Mouse (Mus musculus): Measurements from ENCODE around the gene Olfr691. TPM values are rescaled to one million over a fixed set of nuclear protein-coding genes. Genes with fewer than 3 reads are reported as not detected.

Gene Olfr691
- polyA plus RNA-seq, 1 experiment from 2014 or later = not detected

GRCm38 (mm10) chr7:105342752-105343151, 682 bp upstream of the Olfr691 start:
- 81% methylated on average over 2 of the region's 2 CpGs for WGBS
- no peak for DNase-seq (ENCODE audit: low spot score)
- H3K36me3 ChIP-seq = no peaks in the 10 kb centered on the region

GRCm38 (mm10) chr7:105334004-105334403, 8.1 kb downstream of the Olfr691 start, which contains the start of gene Olfr690:
Gene Olfr690 (minus strand): TSS chr7:105334104.
- H3K36me3 ChIP-seq = no peaks in the 10 kb centered on the region
- no peaks in the 10 kb centered on the region for H3K9me3 ChIP-seq
- no peaks in the 10 kb centered on the region for H3K27me3 ChIP-seq (ENCODE audit: insufficient read depth, poor library complexity, severe bottlenecking)
- 87% methylated on average over 1 of the region's 1 CpGs for WGBS
- H3K4me3 ChIP-seq = no peak within 1 kb of the TSS
- no peak within 1 kb of the TSS for H3K27ac ChIP-seq
- no peak for DNase-seq (ENCODE audit: low spot score)
- H3K4me1 ChIP-seq (replicated peaks) = no peaks in the 10 kb centered on the region

More at GRCm38 (mm10) chr7:105342752-105343151, 682 bp upstream of the Olfr691 start:
- H3K4me1 ChIP-seq (replicated peaks) = no peaks in the 10 kb centered on the region
- no peaks in the 10 kb centered on the region for H3K9me3 ChIP-seq
- no peak overlapping the region for H3K27ac ChIP-seq
- no peaks in the 10 kb centered on the region for H3K27me3 ChIP-seq (ENCODE audit: insufficient read depth, poor library complexity, severe bottlenecking)
- H3K4me3 ChIP-seq = no peak overlapping the region

GRCm38 (mm10) chr7:105325302-105325701, 16.8 kb downstream of the Olfr691 start:
- DNase-seq (ENCODE audit: low spot score) = no peak
- Histone ChIP-seq H3K4me3 (no peak overlapping the region), H3K36me3 (no peaks in the 10 kb centered on the region), H3K4me1 (replicated peaks) (no peaks in the 10 kb centered on the region), H3K9me3 (no peaks in the 10 kb centered on the region), H3K27ac (no peak overlapping the region), H3K27me3 (ENCODE audit: insufficient read depth, poor library complexity, severe bottlenecking) (no peaks in the 10 kb centered on the region)
- 72% methylated on average over 2 of the region's 2 CpGs for WGBS

GRCm38 (mm10) chr7:105310865-105311264, 31.2 kb downstream of the Olfr691 start, which contains the start of gene Olfr689:
Gene Olfr689 (plus strand): TSS chr7:105311165.
- Histone ChIP-seq H3K9me3 (peaks cover 3% of the 10 kb centered on the region; the same call in 1 of the 2 replicates), H3K36me3 (no peaks in the 10 kb centered on the region), H3K27ac (no peak within 1 kb of the TSS), H3K4me3 (no peak within 1 kb of the TSS), H3K27me3 (ENCODE audit: insufficient read depth, poor library complexity, severe bottlenecking) (no peaks in the 10 kb centered on the region), H3K4me1 (replicated peaks) (no peaks in the 10 kb centered on the region)
- 81% methylated on average over 1 of the region's 1 CpGs for WGBS
- no peak for DNase-seq (ENCODE audit: low spot score)

- no peak for DNase-seq (ENCODE audit: low spot score)
- Histone ChIP-seq H3K27me3 (ENCODE audit: insufficient read depth, poor library complexity, severe bottlenecking) (no peaks in the 10 kb centered on the region), H3K27ac (no peak overlapping the region), H3K36me3 (no peaks in the 10 kb centered on the region), H3K4me1 (replicated peaks) (no peaks in the 10 kb centered on the region), H3K9me3 (no peaks in the 10 kb centered on the region), H3K4me3 (no peak overlapping the region)
Observed at GRCm38 (mm10) chr7:105290051-105290450, 52.0 kb downstream of the Olfr691 start.

GRCm38 (mm10) chr7:105287795-105288194, 54.3 kb downstream of the Olfr691 start, which contains the start of gene Olfr688:
Gene Olfr688 (plus strand): TSS chr7:105288095.
- Histone ChIP-seq H3K4me3 (no peak within 1 kb of the TSS), H3K27me3 (ENCODE audit: insufficient read depth, poor library complexity, severe bottlenecking) (no peaks in the 10 kb centered on the region), H3K4me1 (replicated peaks) (no peaks in the 10 kb centered on the region), H3K36me3 (no peaks in the 10 kb centered on the region), H3K27ac (no peak within 1 kb of the TSS), H3K9me3 (no peaks in the 10 kb centered on the region)
- DNase-seq (ENCODE audit: low spot score) = no peak
- 74% methylated on average over 6 of the region's 6 CpGs for whole genome bisulfite sequencing

Other genes with a start within 250 kb of the Olfr691 start
- gene Olfr680-ps1, start 249.5 kb downstream of the Olfr691 start, polyA plus RNA-seq (2016; fragmentation: Nextera tagmentation; extraction: Ambion mirVana) = not detected in 2 replicates
- not detected in 2 replicates for gene Olfr681, start 225.4 kb downstream of the Olfr691 start, polyA plus RNA-seq (2016; fragmentation: Nextera tagmentation; extraction: Ambion mirVana)
- not detected in 2 replicates for gene Olfr683, start 195.3 kb downstream of the Olfr691 start, polyA plus RNA-seq (2016; fragmentation: Nextera tagmentation; extraction: Ambion mirVana)
- gene Olfr684, start 178.6 kb downstream of the Olfr691 start, polyA plus RNA-seq (2016; fragmentation: Nextera tagmentation; extraction: Ambion mirVana) = not detected in 2 replicates
- gene Olfr685, start 156.3 kb downstream of the Olfr691 start, polyA plus RNA-seq (2016; fragmentation: Nextera tagmentation; extraction: Ambion mirVana) = not detected in 2 replicates
- gene Olfr686, start 134.8 kb downstream of the Olfr691 start, polyA plus RNA-seq (2016; fragmentation: Nextera tagmentation; extraction: Ambion mirVana) = not detected in 2 replicates
- gene Olfr688, start 54.2 kb downstream of the Olfr691 start, polyA plus RNA-seq (2016; fragmentation: Nextera tagmentation; extraction: Ambion mirVana) = not detected in 2 replicates
- not detected in 2 replicates for gene Olfr689, start 31.1 kb downstream of the Olfr691 start, polyA plus RNA-seq (2016; fragmentation: Nextera tagmentation; extraction: Ambion mirVana)
- gene Olfr690, start 8.2 kb downstream of the Olfr691 start, polyA plus RNA-seq (2016; fragmentation: Nextera tagmentation; extraction: Ambion mirVana) = not detected in 2 replicates
- not detected in 2 replicates for gene Olfr692, start 26.0 kb upstream of the Olfr691 start, polyA plus RNA-seq (2016; fragmentation: Nextera tagmentation; extraction: Ambion mirVana)
- not detected in 2 replicates for gene Gm5901, start 32.8 kb upstream of the Olfr691 start, polyA plus RNA-seq (2016; fragmentation: Nextera tagmentation; extraction: Ambion mirVana)
- 39.9 and 41.6 TPM in 2 replicates for gene Fam160a2, start 57.8 kb upstream of the Olfr691 start, polyA plus RNA-seq (2016; fragmentation: Nextera tagmentation; extraction: Ambion mirVana)
- 0.13 TPM in 1 of 2 replicates, not detected in the other for gene Cnga4, start 62.3 kb upstream of the Olfr691 start, polyA plus RNA-seq (2016; fragmentation: Nextera tagmentation; extraction: Ambion mirVana)
- 0.49 and 0.60 TPM in 2 replicates for gene Cckbr, start 83.5 kb upstream of the Olfr691 start, polyA plus RNA-seq (2016; fragmentation: Nextera tagmentation; extraction: Ambion mirVana)
- gene Cavin3, start 140.0 kb upstream of the Olfr691 start, polyA plus RNA-seq (2016; fragmentation: Nextera tagmentation; extraction: Ambion mirVana) = 23.0 and 32.2 TPM in 2 replicates
- 36.8 and 52.4 TPM in 2 replicates for gene Smpd1, start 212.1 kb upstream of the Olfr691 start, polyA plus RNA-seq (2016; fragmentation: Nextera tagmentation; extraction: Ambion mirVana)
- 118 and 171 TPM in 2 replicates for gene Apbb1, start 239.4 kb upstream of the Olfr691 start, polyA plus RNA-seq (2016; fragmentation: Nextera tagmentation; extraction: Ambion mirVana)

All from hindbrain, embryonic 10.5 days (tissue).